Mouse (Mus musculus) CH12.LX (cell line): Measurements from ENCODE around the gene Tmem82. TPM values are rescaled to one million over a fixed set of nuclear protein-coding genes. Genes with fewer than 3 reads are reported as not detected.

Source experiments
- DNase-seq: peaks from one replicate; pipeline ENCODE4 v3.0.0-alpha.2; 2013; ENCODE audit errors: extremely low read depth
- H3K27ac ChIP-seq: 2 replicates; pipeline ENCODE4 v1.5.1; 2012; ENCODE audit warnings: low read depth, mild to moderate bottlenecking, control low read depth, moderate library complexity; ENCODE audit not compliant: insufficient read depth
- H3K27me3 ChIP-seq: replicated peaks from 2 replicates; pipeline ENCODE3; 2012; ENCODE audit warnings: inconsistent platforms
- H3K36me3 ChIP-seq, 2 experiments: replicated peaks in 1 of 2; 2 replicates each; pipeline versions ENCODE3 to v1.6.1; 2012; ENCODE audit warnings: inconsistent platforms in 1 of 2, low read length in 1 of 2, mild to moderate bottlenecking in 1 of 2, mixed read lengths in 1 of 2, moderate library complexity in 1 of 2; ENCODE audit not compliant: control insufficient read depth in 1 of 2, insufficient read depth in 1 of 2
- H3K4me1 ChIP-seq, 2 experiments: 2 replicates each; pipeline ENCODE4 v1.6.1; 2012; ENCODE audit warnings: inconsistent platforms in 1 of 2, moderate library complexity in 1 of 2; ENCODE audit not compliant: insufficient read depth in 2 of 2, control insufficient read depth in 1 of 2
- H3K4me2 ChIP-seq: 2 replicates; pipeline ENCODE4 v1.6.1; 2012; ENCODE audit warnings: low read depth, mild to moderate bottlenecking, control low read depth; ENCODE audit not compliant: poor library complexity, insufficient read depth, severe bottlenecking
- H3K4me3 ChIP-seq, 3 experiments: fragments of 150-350 bp in 1 of 3; sonication (generic) in 1 of 3; replicated peaks in 1 of 3; 2 replicates each; pipeline versions ENCODE3 to v1.5.1; 2011 to 2012; ENCODE audit warnings: low read depth in 2 of 3, low read length in 2 of 3, mild to moderate bottlenecking in 2 of 3, moderate library complexity in 2 of 3, control low read depth in 1 of 3, improper control_type of control experiment in 1 of 3, inconsistent platforms in 1 of 3, mixed read lengths in 1 of 3; ENCODE audit not compliant: poor library complexity in 1 of 3
- H3K79me2 ChIP-seq: replicated peaks from 2 replicates; pipeline ENCODE4 v1.6.1; 2012; ENCODE audit warnings: mild to moderate bottlenecking, moderate library complexity; ENCODE audit not compliant: control insufficient read depth, poor library complexity, insufficient read depth, severe bottlenecking; ENCODE audit errors: extremely low read depth
- H3K9ac ChIP-seq: 2 replicates; pipeline ENCODE4 v1.6.1; 2012; ENCODE audit warnings: low read depth, mild to moderate bottlenecking, control low read depth, moderate library complexity; ENCODE audit not compliant: insufficient read depth
- H3K9me3 ChIP-seq: replicated peaks from 2 replicates; pipeline ENCODE3; 2012; ENCODE audit warnings: low read length, inconsistent platforms, mixed read lengths
- BHLHE40 ChIP-seq: IDR thresholded peaks from 2 replicates; pipeline ENCODE4 v1.6.1; 2011; ENCODE audit warnings: mild to moderate bottlenecking, low read depth, low read length, improper control_type of control experiment
- CHD1 ChIP-seq: IDR thresholded peaks from 2 replicates; pipeline ENCODE4 v1.6.1; 2012; ENCODE audit warnings: low read depth, low read length, improper control_type of control experiment, inconsistent platforms
- CHD2 ChIP-seq: IDR thresholded peaks from 2 replicates; pipeline ENCODE4 v1.6.1; 2011; ENCODE audit warnings: low read length, improper control_type of control experiment
- CTCF ChIP-seq, 2 experiments: IDR thresholded peaks in 1 of 2; conservative IDR thresholded peaks in 1 of 2; 2 replicates each; pipeline ENCODE4 v1.5.1; 2011 to 2012; ENCODE audit warnings: low read depth in 2 of 2, low read length in 2 of 2, improper control_type of control experiment in 1 of 2, inconsistent platforms in 1 of 2, mild to moderate bottlenecking in 1 of 2, moderate library complexity in 1 of 2
- ELF1 ChIP-seq: IDR thresholded peaks from 2 replicates; pipeline ENCODE4 v1.6.1; 2014; ENCODE audit warnings: low read depth, mild to moderate bottlenecking, inconsistent platforms, low read length, improper control_type of control experiment
- EP300 ChIP-seq: IDR thresholded peaks from 2 replicates; pipeline ENCODE4 v1.6.1; 2011; ENCODE audit warnings: low read length, improper control_type of control experiment
- ETS1 ChIP-seq: conservative IDR thresholded peaks from 2 replicates; pipeline ENCODE4 v1.6.1; 2012; ENCODE audit warnings: low read depth, mild to moderate bottlenecking, inconsistent platforms, low read length, improper control_type of control experiment, moderate library complexity
- GABPA ChIP-seq: IDR thresholded peaks from 2 replicates; pipeline ENCODE4 v1.6.1; 2012; ENCODE audit warnings: low read depth, low read length, improper control_type of control experiment, inconsistent platforms; ENCODE audit not compliant: insufficient replicate concordance
- HCFC1 ChIP-seq: IDR thresholded peaks from 2 replicates; pipeline ENCODE4 v1.6.1; 2012; ENCODE audit warnings: low read depth, mild to moderate bottlenecking, inconsistent platforms, low read length, improper control_type of control experiment
- IRF4 ChIP-seq: IDR thresholded peaks from 2 replicates; pipeline ENCODE4 v1.6.1; 2014; ENCODE audit warnings: low read depth, mild to moderate bottlenecking, inconsistent platforms, low read length, improper control_type of control experiment
- JUN ChIP-seq: IDR thresholded peaks from 2 replicates; pipeline ENCODE4 v1.6.1; 2011; ENCODE audit warnings: low read depth, mild to moderate bottlenecking, low read length, improper control_type of control experiment, moderate library complexity; ENCODE audit not compliant: insufficient read depth
- JUND ChIP-seq: conservative IDR thresholded peaks from 2 replicates; pipeline ENCODE4 v1.6.1; 2011; ENCODE audit warnings: low read depth, low read length, improper control_type of control experiment
- KAT2A ChIP-seq: IDR thresholded peaks from 2 replicates; pipeline ENCODE4 v1.6.1; 2012; ENCODE audit warnings: low read length, improper control_type of control experiment, inconsistent platforms; ENCODE audit not compliant: insufficient replicate concordance
- MAFK ChIP-seq: IDR thresholded peaks from 2 replicates; pipeline ENCODE4 v1.6.1; 2011; ENCODE audit warnings: low read length, improper control_type of control experiment; ENCODE audit not compliant: insufficient replicate concordance
- MAX ChIP-seq: IDR thresholded peaks from 2 replicates; pipeline ENCODE4 v1.6.1; 2011; ENCODE audit warnings: low read length, improper control_type of control experiment
- MAZ ChIP-seq: IDR thresholded peaks from 2 replicates; pipeline ENCODE4 v1.6.1; 2012; ENCODE audit warnings: low read depth, mild to moderate bottlenecking, inconsistent platforms, low read length, improper control_type of control experiment, moderate library complexity
- MEF2A ChIP-seq: IDR thresholded peaks from 2 replicates; pipeline ENCODE4 v1.6.1; 2014; ENCODE audit warnings: low read depth, mild to moderate bottlenecking, inconsistent platforms, low read length, improper control_type of control experiment, borderline replicate concordance
- MXI1 ChIP-seq: IDR thresholded peaks from 2 replicates; pipeline ENCODE4 v1.6.1; 2011; ENCODE audit warnings: mild to moderate bottlenecking, low read depth, low read length, improper control_type of control experiment
- MYC ChIP-seq: IDR thresholded peaks from 2 replicates; pipeline ENCODE4 v1.6.1; 2011; ENCODE audit warnings: low read depth, mild to moderate bottlenecking, improper control_type of control experiment, low read length
- NELFE ChIP-seq: IDR thresholded peaks from 2 replicates; pipeline ENCODE4 v1.6.1; 2011; ENCODE audit warnings: low read depth, low read length, improper control_type of control experiment
- NRF1 ChIP-seq: IDR thresholded peaks from 2 replicates; pipeline ENCODE4 v1.6.1; 2014; ENCODE audit warnings: low read depth, mild to moderate bottlenecking, inconsistent platforms, low read length, improper control_type of control experiment, moderate library complexity
- PAX5 ChIP-seq: IDR thresholded peaks from 2 replicates; pipeline ENCODE4 v1.6.1; 2012; ENCODE audit warnings: low read length, inconsistent platforms, mixed read lengths
- POLR2A ChIP-seq: IDR thresholded peaks from 2 replicates; pipeline ENCODE4 v1.6.1; 2011; ENCODE audit warnings: low read depth, mild to moderate bottlenecking, improper control_type of control experiment, low read length
- POLR2AphosphoS2 ChIP-seq: IDR thresholded peaks from 2 replicates; pipeline ENCODE4 v1.6.1; 2011; ENCODE audit warnings: low read depth, low read length, improper control_type of control experiment
- RAD21 ChIP-seq: IDR thresholded peaks from 2 replicates; pipeline ENCODE4 v1.6.1; 2011; ENCODE audit warnings: low read depth, mild to moderate bottlenecking, low read length, improper control_type of control experiment, moderate library complexity
- RCOR1 ChIP-seq: conservative IDR thresholded peaks from 2 replicates; pipeline ENCODE4 v1.6.1; 2012; ENCODE audit warnings: low read depth, mild to moderate bottlenecking, inconsistent platforms, low read length, improper control_type of control experiment
- SIN3A ChIP-seq: IDR thresholded peaks from 2 replicates; pipeline ENCODE4 v1.6.1; 2012; ENCODE audit warnings: low read length, improper control_type of control experiment, inconsistent platforms
- SMC3 ChIP-seq: IDR thresholded peaks from 2 replicates; pipeline ENCODE4 v1.6.1; 2011; ENCODE audit warnings: low read depth, low read length, improper control_type of control experiment
- TBP ChIP-seq: conservative IDR thresholded peaks from 2 replicates; pipeline ENCODE4 v1.6.1; 2011; ENCODE audit warnings: low read depth, low read length, improper control_type of control experiment
- TCF12 ChIP-seq: IDR thresholded peaks from 2 replicates; pipeline ENCODE4 v1.6.1; 2014; ENCODE audit warnings: low read depth, mild to moderate bottlenecking, inconsistent platforms, low read length, improper control_type of control experiment
- UBTF ChIP-seq: IDR thresholded peaks from 2 replicates; pipeline ENCODE4 v1.6.1; 2012; ENCODE audit warnings: low read depth, mild to moderate bottlenecking, inconsistent platforms, low read length, improper control_type of control experiment, moderate library complexity
- USF1 ChIP-seq: IDR thresholded peaks from 2 replicates; pipeline ENCODE4 v1.6.1; 2014; ENCODE audit warnings: low read depth, mild to moderate bottlenecking, inconsistent platforms, low read length, improper control_type of control experiment
- ZC3H11A ChIP-seq: IDR thresholded peaks from 2 replicates; pipeline ENCODE4 v1.6.1; 2012; ENCODE audit warnings: low read depth, mild to moderate bottlenecking, inconsistent platforms, low read length, improper control_type of control experiment
- ZKSCAN1 ChIP-seq: IDR thresholded peaks from 2 replicates; pipeline ENCODE4 v1.6.1; 2012; ENCODE audit warnings: low read depth, inconsistent platforms, low read length, improper control_type of control experiment, borderline replicate concordance
- ZMIZ1 ChIP-seq: IDR thresholded peaks from 2 replicates; pipeline ENCODE4 v1.6.1; 2012; ENCODE audit warnings: low read depth, mild to moderate bottlenecking, inconsistent platforms, low read length, improper control_type of control experiment
- ZNF384 ChIP-seq: IDR thresholded peaks from 2 replicates; pipeline ENCODE4 v1.6.1; 2012; ENCODE audit warnings: low read depth, low read length, improper control_type of control experiment, inconsistent platforms
- dilution Hi-C: fragments of 300-500 bp; cut with MboI; formaldehyde crosslinking; loops from 2 replicates; pipeline ENCODE4 v1.14.3; 2020; ENCODE audit warnings: low sequenced_read_pairs; ENCODE audit not compliant: extremely low pct_unique_long_range_greater_than_20kb, extremely low pct_ligation_motif_present
- in situ Hi-C: fragments of 300-500 bp; cut with MboI; formaldehyde crosslinking; loops from 3 replicates; pipeline ENCODE4 v1.14.3; 2019; ENCODE audit warnings: low sequenced_read_pairs, low pct_ligation_motif_present, low pct_unique_long_range_greater_than_20kb, mixed read lengths
- polyA plus RNA-seq: library from polyadenylated mRNA; unstranded; fragments of >175 nt; gene quantifications from 2 replicates; pipeline ENCODE4 v1.2.1, GENCODE M21; 2012; ENCODE audit warnings: low read depth; ENCODE audit not compliant: insufficient read length
- total RNA-seq, 2 experiments: library from RNA; depleted of rRNA; stranded (reverse); fragments of 300-350 nt in 1 of 2; fragments of >200 nt in 1 of 2; gene quantifications; 2 replicates each; pipeline ENCODE4 v1.2.3; 2012 to 2014

The Tmem82 gene
- total and polyA plus RNA-seq, 3 experiments, result 0.68 to 5.2 (median 2.7) TPM

GRCm38 (mm10) chr4:141664011-141664745, 45.7 kb upstream of the Tmem82 start:
- no peaks in the 10 kb centered on the region for H3K27me3 ChIP-seq
- peaks cover 5% of the 10 kb centered on the region for H3K9me3 ChIP-seq
- H3K4me2 ChIP-seq, result peak overlapping the region; percentile 73
- H3K4me3 ChIP-seq, result peak overlapping the region; percentile 73 to 83 (median 78)
- TF ChIP-seq ELF1, result no peak
- no peak for TF ChIP-seq PAX5
- no peak for TF ChIP-seq MEF2A
- TF ChIP-seq TCF12, result peak; percentile 36; the same call in 1 of the 2 replicates
- no peak for TF ChIP-seq JUN
- no peak for TF ChIP-seq CTCF (conservative IDR thresholded peaks at IDR 0.05 in 1 of 2, IDR thresholded peaks at IDR 0.05 in 1 of 2; ENCODE audit: low read depth in 2 of 2, low read length in 2 of 2)
- 0 out of 2 replicates have a peak, but pooled peaks have one; percentile 27 for TF ChIP-seq MAZ
- no peak for TF ChIP-seq MXI1
- TF ChIP-seq UBTF, result peak; percentile 88
- peak; percentile 44; the same call in 1 of the 2 replicates for TF ChIP-seq NELFE
- no peak for TF ChIP-seq CHD2
- peak; percentile 58 for TF ChIP-seq NRF1
- TF ChIP-seq POLR2AphosphoS2, result no peak
- TF ChIP-seq ZNF384, result no peak
- TF ChIP-seq ZKSCAN1, result no peak
- no peak for TF ChIP-seq MAFK
- TF ChIP-seq ZMIZ1, result peak; percentile 63; the same call in 1 of the 2 replicates
- no peak for TF ChIP-seq SIN3A
- TF ChIP-seq JUND, result no peak
- TF ChIP-seq RCOR1, result no peak
- TF ChIP-seq TBP, result no peak
- no peak for TF ChIP-seq BHLHE40
- TF ChIP-seq KAT2A, result no peak
- TF ChIP-seq POLR2A, result peak; percentile 79
- TF ChIP-seq RAD21, result no peak
- TF ChIP-seq USF1, result no peak
- no peak for TF ChIP-seq EP300
- no peak for TF ChIP-seq CHD1
- no peak for TF ChIP-seq SMC3
- no peak for TF ChIP-seq MAX
- 0 out of 2 replicates have a peak, but pooled peaks have one; percentile 15 for TF ChIP-seq HCFC1
- no peak for TF ChIP-seq GABPA
- no peak for TF ChIP-seq MYC
- 0 out of 2 replicates have a peak, but pooled peaks have one; percentile 3 for TF ChIP-seq IRF4
- no peak for TF ChIP-seq ETS1
- no peak for TF ChIP-seq ZC3H11A
- in situ Hi-C loops, result no loop called here
- peaks cover 2 to 44% of the 10 kb centered on the region in 2 experiments; a peak in 3 of 4 replicates for H3K4me1 ChIP-seq
- no peak overlapping the region for H3K27ac ChIP-seq
- dilution Hi-C loops, result no loop called here
- no peak for DNase-seq
- H3K36me3 ChIP-seq, result peaks cover 0 to 10% of the 10 kb centered on the region in 2 experiments
- peaks cover 10% of the 10 kb centered on the region; the same call in 1 of the 2 replicates for H3K79me2 ChIP-seq
- H3K9ac ChIP-seq, result peak overlapping the region; percentile 81
